17 mouse cellular contexts compared by ENCODE assay signal in the genomic region with DNA sequence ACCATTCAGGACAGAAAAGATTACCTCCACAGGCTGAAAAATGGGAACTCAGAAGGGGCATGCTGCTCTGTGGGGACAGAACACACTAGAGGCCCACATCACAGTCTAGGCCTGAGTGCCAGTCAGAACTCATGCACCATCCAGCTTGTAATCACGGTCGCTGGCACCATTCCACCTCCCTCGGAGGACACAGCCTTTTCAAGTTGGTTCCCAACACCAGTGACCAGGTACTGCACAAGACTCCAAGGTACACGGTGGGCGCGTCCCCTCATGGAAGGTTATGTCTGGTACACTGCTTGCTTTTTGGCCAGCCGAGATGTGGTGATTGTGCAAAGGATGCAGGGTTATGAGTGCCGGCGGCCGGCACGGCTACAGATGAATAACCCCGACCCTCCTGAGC. TPM values are rescaled to one million over a fixed set of nuclear protein-coding genes. Genes with fewer than 3 reads are reported as not detected.
A peak's percentile ranks its signal among the peaks of the same experiment; 100 is the strongest.
DNase-seq lines count a peak whose midpoint lies in the region; ATAC-seq lines count a peak whose summit lies in the region.
"Had no signal": no experiment of that assay in that cellular context is flagged by ENCODE, and none has a peak within 500 bp of the region (broad histone marks: within the 10 kb centered on the region; RNA-seq: fewer than 3 reads in every experiment).

No protein-coding gene starts in this region.

- no peak overlapping the region for H3K4me3 ChIP-seq in hindbrain, embryonic 13.5 days
- H3K4me3 ChIP-seq in hindbrain, embryonic 11.5 days (ENCODE audit: low read depth, low read length), result no peak overlapping the region
- H3K4me3 ChIP-seq in embryonic facial prominence, embryonic 10.5 days, result no peak overlapping the region
- H3K4me3 ChIP-seq: intestine, embryonic 15.5 days; liver, embryonic 12.5 days; midbrain, embryonic 10.5 days; neural tube, embryonic 15.5 days had no signal

- DNase-seq in cerebellum, postnatal 10 days, result peak; percentile 74
- no peak for DNase-seq in cerebellum, adult 9-10 months
- DNase-seq in hindbrain, embryonic 11.5 days (ENCODE audit: low spot score), result no peak
- DNase-seq in embryonic facial prominence, embryonic 10.5 days (ENCODE audit: low spot score), result no peak
- peak; percentile 69 to 74 for DNase-seq in kidney, postnatal 25 days
- DNase-seq in left cerebral cortex, postnatal 25 days (ENCODE audit: low spot score in 2 of 2), result no peak
- DNase-seq in liver, result no peak
- DNase-seq: adrenal gland, adult 2 months; cerebellum, adult 11 months; lung, embryonic 14.5 days; lung, postnatal 4 days had no signal

- H3K4me2 ChIP-seq in hindbrain, embryonic 13.5 days, result no peak overlapping the region
- no peak overlapping the region for H3K4me2 ChIP-seq in hindbrain, embryonic 11.5 days (replicated peaks; ENCODE audit: low read depth, low read length)
- H3K4me2 ChIP-seq: heart, embryonic 11.5 days; intestine, embryonic 15.5 days; liver, embryonic 12.5 days; lung, embryonic 14.5 days; neural tube, embryonic 15.5 days had no signal

- WGBS in hindbrain, embryonic 13.5 days, result 83% methylated on average over 12 of the region's 12 CpGs
- WGBS in hindbrain, embryonic 11.5 days, result 84% methylated on average over 12 of the region's 12 CpGs
- 83% methylated on average over 12 of the region's 12 CpGs for WGBS in embryonic facial prominence, embryonic 10.5 days

- H3K9ac ChIP-seq in hindbrain, embryonic 13.5 days, result no peak overlapping the region
- H3K9ac ChIP-seq in hindbrain, embryonic 11.5 days (ENCODE audit: low read depth, low read length), result no peak overlapping the region
- H3K9ac ChIP-seq: intestine, embryonic 15.5 days; liver, embryonic 12.5 days; lung, embryonic 14.5 days; neural tube, embryonic 15.5 days had no signal

- H3K9me3 ChIP-seq in hindbrain, embryonic 13.5 days, result no peaks in the 10 kb centered on the region
- H3K9me3 ChIP-seq in hindbrain, embryonic 11.5 days (ENCODE audit: control insufficient read depth, low read length), result no peaks in the 10 kb centered on the region
- H3K9me3 ChIP-seq in embryonic facial prominence, embryonic 10.5 days, result no peaks in the 10 kb centered on the region
- H3K9me3 ChIP-seq: intestine, embryonic 15.5 days; liver, embryonic 12.5 days; midbrain, embryonic 10.5 days; neural tube, embryonic 15.5 days had no signal

- peak overlapping the region; percentile 9; the same call in 1 of the 2 replicates for H3K27ac ChIP-seq in hindbrain, embryonic 13.5 days
- no peak overlapping the region for H3K27ac ChIP-seq in hindbrain, embryonic 11.5 days (ENCODE audit: low read depth, low read length)
- H3K27ac ChIP-seq in embryonic facial prominence, embryonic 10.5 days (replicated peaks), result peak overlapping the region; percentile 58
- H3K27ac ChIP-seq: intestine, embryonic 15.5 days; liver, embryonic 12.5 days; midbrain, embryonic 10.5 days; neural tube, embryonic 15.5 days had no signal

- no peaks in the 10 kb centered on the region for H3K36me3 ChIP-seq in hindbrain, embryonic 13.5 days
- no peaks in the 10 kb centered on the region for H3K36me3 ChIP-seq in hindbrain, embryonic 11.5 days (ENCODE audit: control insufficient read depth, insufficient read depth, low read length)
- H3K36me3 ChIP-seq in embryonic facial prominence, embryonic 10.5 days (replicated peaks), result peaks cover 8% of the 10 kb centered on the region; the same call in 1 of the 2 replicates
- H3K36me3 ChIP-seq: intestine, embryonic 15.5 days; midbrain, embryonic 10.5 days; neural tube, embryonic 15.5 days had no signal

- no peak for ATAC-seq in hindbrain, embryonic 13.5 days (ENCODE audit: low FRiP score)
- no peak for ATAC-seq in hindbrain, embryonic 11.5 days (ENCODE audit: low FRiP score)
- ATAC-seq: intestine, embryonic 15.5 days; liver, embryonic 12.5 days had no signal

- no peaks in the 10 kb centered on the region for H3K27me3 ChIP-seq in hindbrain, embryonic 13.5 days
- H3K27me3 ChIP-seq in hindbrain, embryonic 11.5 days (ENCODE audit: control insufficient read depth, insufficient read depth, low read length), result no peaks in the 10 kb centered on the region
- H3K27me3 ChIP-seq in embryonic facial prominence, embryonic 10.5 days (replicated peaks; ENCODE audit: low read depth, poor library complexity, severe bottlenecking), result no peaks in the 10 kb centered on the region
- H3K27me3 ChIP-seq: intestine, embryonic 15.5 days; liver, embryonic 12.5 days; neural tube, embryonic 15.5 days had no signal

- intact Hi-C loops in left cerebral cortex, postnatal 25 days (cut with DNase I), result no loop called here

- H3K4me1 ChIP-seq in hindbrain, embryonic 13.5 days (replicated peaks), result peaks cover 73% of the 10 kb centered on the region
- peaks cover 13% of the 10 kb centered on the region; the same call in 1 of the 2 replicates for H3K4me1 ChIP-seq in hindbrain, embryonic 11.5 days (replicated peaks; ENCODE audit: control insufficient read depth, insufficient read depth, low read length)
- H3K4me1 ChIP-seq in embryonic facial prominence, embryonic 10.5 days, result peaks cover 73% of the 10 kb centered on the region

RNA-seq across cellular contexts. Expression of a gene that starts 25.5 kb away (rescaled TPM):
- polyA plus RNA-seq in hindbrain, embryonic 13.5 days (2015; fragmentation: Nextera tagmentation; extraction: Ambion mirVana), result 71.2 and 74.8 TPM in 2 replicates
- 67.1 and 73.3 TPM in 2 replicates for polyA plus RNA-seq in hindbrain, embryonic 11.5 days (2014; fragmentation: Nextera tagmentation; extraction: Ambion mirVana)
- polyA plus RNA-seq in embryonic facial prominence, embryonic 10.5 days (2016; fragmentation: Nextera tagmentation; extraction: Ambion mirVana), result 82.0 and 87.0 TPM in 2 replicates
- 100 to 1,000 TPM; 118 to 120 TPM for total RNA-seq in left cerebral cortex, postnatal 25 days (2021)

Comparison
In these comparisons a context has a peak if more than half of its experiments do, and no peak if none do; other contexts are left out.
1. DNase-seq: peak in cerebellum, postnatal 10 days (2 of 2) and kidney, postnatal 25 days (2 of 2); none in cerebellum, adult 9-10 months (single experiment), hindbrain, embryonic 11.5 days (single experiment), embryonic facial prominence, embryonic 10.5 days (single experiment), left cerebral cortex, postnatal 25 days (0 of 2) and liver (single experiment).